Mouse (Mus musculus) megakaryocyte, embryonic 14.5 days (primary cell): ENCODE data around the gene Eci1.

ENCODE experiments used
- FLI1 ChIP-seq: IDR thresholded peaks from 2 replicates; pipeline ENCODE4 v1.6.1; 2012; ENCODE audit warnings: low read length, inconsistent platforms, mixed read lengths
- GATA1 ChIP-seq: IDR thresholded peaks from 3 replicates; pipeline ENCODE4 v1.6.1; 2012; ENCODE audit warnings: mixed read lengths, low read length, inconsistent platforms, borderline replicate concordance

DNA sequence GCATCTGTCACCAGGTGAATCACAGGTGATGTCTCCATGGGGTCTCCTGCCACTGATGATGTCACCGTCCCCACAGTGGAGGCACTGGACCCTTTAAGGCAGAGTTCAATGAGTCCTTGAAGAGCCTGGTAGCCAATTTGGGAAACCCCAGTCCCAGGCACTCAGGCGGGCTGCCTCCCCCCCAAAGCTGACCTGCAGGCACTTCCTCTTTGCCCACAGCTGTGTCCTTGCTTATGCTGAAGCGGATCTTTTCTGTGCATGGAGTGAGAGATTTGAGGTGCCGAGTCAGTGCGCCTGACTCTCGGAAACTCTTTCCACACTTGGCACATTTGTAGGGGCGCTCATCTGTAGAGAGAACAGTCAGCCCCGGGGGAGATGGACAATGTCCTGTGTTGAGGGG lies 20.1 kb downstream of the Eci1 start:
- TF ChIP-seq GATA1 (no peak), FLI1 (no peak)
